Mouse (Mus musculus) MEL-GATA-1-ER (cell line): Measurements from ENCODE around the gene Ywhab.
A peak's percentile ranks its signal among the peaks of the same experiment; 100 is the strongest.

Experiments
- DNase-seq: peaks from one replicate; pipeline ENCODE4 v3.0.0-alpha.2; 2012; ENCODE audit warnings: low read depth; ENCODE audit errors: extremely low read depth

Ywhab gene

GRCm38 (mm10) chr2:164007987-164008545, 13.3 kb downstream of the Ywhab start:
- DNase-seq, result no peak

- no peak for DNase-seq
Observed at GRCm38 (mm10) chr2:164009227-164009626, 14.5 kb downstream of the Ywhab start.

DNA sequence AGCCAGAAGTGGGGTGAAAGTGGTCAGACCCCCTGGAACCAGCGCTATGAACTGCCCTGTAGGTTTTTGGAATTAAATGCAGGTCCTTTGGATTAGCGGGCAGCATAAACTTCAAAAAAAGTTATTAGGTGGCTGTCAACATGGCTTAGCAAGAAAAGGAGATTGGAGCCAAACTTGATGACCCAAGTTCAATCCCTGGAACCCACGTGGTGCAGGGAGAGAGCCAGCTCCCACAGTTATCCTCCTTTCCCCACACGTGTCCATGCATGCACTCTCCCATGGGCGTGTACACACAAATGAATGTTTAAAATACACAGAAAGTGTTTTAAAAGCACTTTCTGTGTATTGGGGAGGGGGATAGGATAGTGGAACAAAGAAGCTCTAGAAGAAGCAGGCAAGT, 15.7 kb downstream of the Ywhab start:
- DNase-seq, result no peak

GRCm38 (mm10) chr2:164010944-164011343, 16.2 kb downstream of the Ywhab start:
- DNase-seq, result no peak

DNA sequence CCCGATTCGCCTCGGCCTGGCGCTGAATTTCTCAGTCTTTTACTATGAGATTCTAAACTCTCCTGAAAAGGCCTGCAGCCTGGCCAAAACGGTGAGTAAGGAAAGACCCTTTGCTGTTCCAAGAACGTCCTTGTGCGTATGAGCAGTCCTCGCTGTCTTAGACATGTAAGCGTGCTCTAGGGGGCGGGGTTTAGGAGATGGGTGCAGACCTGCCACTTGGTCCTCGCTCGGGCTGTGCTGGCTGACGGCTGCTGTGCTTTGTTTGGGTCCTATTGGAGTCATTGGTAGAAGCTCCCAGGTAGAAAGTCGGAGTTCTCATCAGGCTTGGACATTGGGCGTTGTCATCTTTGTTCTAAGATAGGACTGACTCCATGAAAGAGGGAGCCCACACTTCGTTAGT, 20.5 kb downstream of the Ywhab start:
- no peak for DNase-seq

DNA sequence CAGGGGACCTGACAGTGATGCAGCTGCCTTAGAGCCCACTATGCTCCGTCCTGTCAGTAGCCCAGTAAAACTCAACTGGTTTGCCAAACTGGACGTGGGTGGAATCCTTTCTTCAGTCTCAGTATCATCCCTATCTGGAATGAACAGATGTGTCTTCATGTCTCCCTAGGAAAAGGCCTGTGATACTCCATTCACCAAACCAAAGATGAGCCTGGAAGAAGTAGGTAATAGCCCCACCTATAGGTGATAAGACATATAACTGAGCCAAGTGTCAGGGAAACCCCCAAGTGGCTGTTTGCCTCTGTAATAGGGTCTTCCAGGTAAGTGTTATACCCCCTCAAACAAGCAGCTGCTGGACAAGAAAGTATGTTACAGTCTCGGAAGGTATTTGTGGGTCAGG, 24.1 kb downstream of the Ywhab start:
- no peak for DNase-seq

DNA sequence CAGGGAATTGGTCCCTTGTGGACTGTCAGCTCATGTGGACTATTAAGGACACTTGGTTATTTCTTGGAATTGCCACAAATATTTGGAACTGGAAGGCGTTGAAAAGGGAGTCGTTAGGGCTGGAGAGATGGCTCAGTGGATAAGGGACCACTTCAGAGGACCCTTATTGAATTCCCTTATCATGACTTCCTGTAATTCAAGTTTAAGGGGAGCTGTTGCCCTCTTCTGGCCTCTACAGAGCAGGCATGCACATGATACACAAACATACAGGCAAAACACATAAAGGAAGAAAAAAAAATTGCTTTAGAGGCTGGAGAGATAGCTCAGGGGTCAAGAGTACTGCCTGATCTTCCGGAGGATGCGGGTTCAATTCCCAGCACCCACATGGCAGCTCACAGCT, 25.2 kb downstream of the Ywhab start:
- DNase-seq, result no peak

- DNase-seq, result no peak
Observed at GRCm38 (mm10) chr2:164022104-164022503, 27.3 kb downstream of the Ywhab start.

DNA sequence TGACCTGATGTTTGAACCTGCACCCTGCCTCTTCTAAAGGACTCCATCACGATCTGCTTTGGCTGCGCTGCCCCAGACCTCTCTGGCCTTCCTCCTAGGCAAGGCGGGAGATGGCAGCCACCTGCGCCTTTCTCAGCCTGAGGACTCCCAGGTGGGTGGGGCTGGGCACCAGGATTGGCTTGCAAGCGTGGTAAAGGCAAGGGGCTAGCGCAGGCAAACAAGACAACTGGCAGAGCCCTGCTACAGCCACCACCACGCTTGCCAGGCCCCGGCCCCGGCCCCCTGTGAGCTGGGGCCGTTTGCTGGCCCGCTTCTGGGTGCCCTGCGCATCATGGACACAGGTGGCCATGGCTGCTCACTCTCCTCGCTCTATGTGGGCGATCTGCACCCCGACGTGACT, 30.4 kb downstream of the Ywhab start, which contains the start of gene Pabpc1l:
Gene Pabpc1l, plus strand, starts transcription at position 301 of the 400 bp plus-strand sequence.
- DNase-seq, result no peak

- no peak for DNase-seq
Observed at GRCm38 (mm10) chr2:164031147-164031546, 36.4 kb downstream of the Ywhab start.

- DNase-seq, result no peak
Observed at GRCm38 (mm10) chr2:164032973-164033372, 38.2 kb downstream of the Ywhab start.

DNA sequence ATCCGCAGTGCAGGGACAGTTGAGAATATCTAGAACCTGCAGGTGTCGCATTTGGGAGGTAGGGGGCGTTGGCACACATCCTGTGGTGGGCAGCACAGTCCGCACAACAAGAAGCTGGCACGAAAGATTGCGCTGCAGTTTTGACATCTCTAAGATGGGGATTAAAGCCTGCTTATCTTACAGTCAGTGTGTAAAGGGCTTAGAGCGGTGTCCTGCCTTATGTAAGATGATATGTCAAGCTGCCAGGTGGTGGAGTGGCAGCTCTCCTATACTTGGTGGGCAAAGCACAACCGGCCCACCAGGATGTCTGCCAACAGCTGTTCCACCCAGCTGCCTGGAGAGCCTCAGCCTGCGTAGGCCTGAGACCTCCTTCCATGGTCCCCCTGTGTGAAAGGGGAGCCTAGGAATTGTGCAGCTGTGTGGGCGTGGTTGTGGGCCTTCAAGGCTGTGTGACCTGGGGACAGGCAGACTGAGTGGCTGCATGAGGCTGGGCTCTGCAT, 41.8 kb downstream of the Ywhab start:
- DNase-seq, result peak; percentile 32

DNA sequence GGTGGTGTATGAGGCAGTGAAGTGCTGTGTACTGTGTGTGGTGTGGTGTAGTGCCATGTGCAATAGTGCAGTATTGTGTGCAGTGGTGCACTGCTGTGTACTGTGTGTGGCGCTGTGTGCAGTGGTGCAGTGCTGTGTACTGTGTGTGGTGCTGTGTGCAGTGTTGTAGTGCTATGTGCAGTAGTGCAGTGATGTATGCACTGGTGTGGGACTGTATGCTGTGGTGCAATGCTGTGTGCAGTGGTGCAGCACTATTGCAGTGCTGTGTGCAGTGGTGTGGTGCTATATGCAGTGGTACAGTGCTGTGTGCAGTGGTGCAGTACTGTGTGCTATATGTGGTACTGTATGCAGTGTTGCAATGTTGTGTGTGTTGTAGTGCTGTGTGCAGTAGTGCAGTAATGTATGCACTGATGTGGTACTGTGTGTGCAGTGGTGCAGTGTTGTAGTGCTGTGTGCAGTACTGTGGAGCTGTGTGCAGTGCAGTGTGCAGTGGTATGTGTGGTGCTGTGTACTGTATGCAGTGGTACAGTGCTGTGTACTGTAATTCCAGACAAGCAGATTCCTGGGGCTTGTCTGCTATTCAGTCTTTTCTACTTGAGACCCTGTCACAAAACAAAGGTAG, 43.8 kb downstream of the Ywhab start:
- no peak for DNase-seq

DNA sequence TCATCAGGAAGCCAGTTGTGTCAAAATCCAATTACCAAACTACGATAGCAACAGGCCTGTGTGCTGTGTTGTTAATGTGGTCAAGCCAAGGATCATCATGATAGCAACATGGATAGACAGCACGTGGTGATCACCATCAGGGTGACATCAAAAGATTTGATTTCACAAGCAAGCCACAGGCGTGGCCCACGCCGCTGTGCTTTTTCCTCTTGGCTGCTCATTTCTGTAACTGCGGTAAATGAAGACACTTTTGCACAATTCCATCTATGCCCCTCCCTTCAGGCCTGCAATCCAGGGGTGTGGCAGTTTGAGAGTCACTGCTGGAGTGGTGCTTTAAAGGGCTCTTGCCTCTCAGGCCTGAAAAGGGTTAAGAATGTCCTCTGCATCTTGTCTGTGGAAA, 46.2 kb downstream of the Ywhab start:
- DNase-seq, result no peak

- no peak for DNase-seq
Observed at GRCm38 (mm10) chr2:164041523-164041922, 46.8 kb downstream of the Ywhab start.

DNA sequence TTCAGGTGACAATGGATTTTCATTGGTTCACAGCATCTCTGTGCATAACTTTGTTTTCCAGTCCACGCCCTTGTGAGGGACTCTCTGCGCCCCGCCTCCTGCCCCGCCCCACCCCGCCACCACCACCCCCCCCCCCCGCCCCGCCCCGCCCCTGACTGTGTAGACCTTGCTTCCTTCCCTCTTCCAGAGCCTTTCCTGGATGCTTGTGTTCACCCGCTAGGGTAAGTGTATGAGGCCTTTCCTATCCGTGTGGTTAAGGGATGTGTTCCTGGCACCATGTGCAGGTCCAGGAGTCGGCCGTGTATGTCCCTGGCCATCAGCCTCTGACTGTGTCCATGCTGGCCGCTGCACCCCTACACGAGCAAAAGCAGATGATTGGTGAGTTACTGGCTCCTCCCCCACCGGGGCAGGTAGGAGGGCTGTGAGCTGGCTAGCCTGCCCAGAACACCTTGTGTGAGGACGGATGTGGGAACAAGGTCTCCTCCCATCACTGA, 52.5 kb downstream of the Ywhab start:
- DNase-seq, result peak; percentile 41

DNA sequence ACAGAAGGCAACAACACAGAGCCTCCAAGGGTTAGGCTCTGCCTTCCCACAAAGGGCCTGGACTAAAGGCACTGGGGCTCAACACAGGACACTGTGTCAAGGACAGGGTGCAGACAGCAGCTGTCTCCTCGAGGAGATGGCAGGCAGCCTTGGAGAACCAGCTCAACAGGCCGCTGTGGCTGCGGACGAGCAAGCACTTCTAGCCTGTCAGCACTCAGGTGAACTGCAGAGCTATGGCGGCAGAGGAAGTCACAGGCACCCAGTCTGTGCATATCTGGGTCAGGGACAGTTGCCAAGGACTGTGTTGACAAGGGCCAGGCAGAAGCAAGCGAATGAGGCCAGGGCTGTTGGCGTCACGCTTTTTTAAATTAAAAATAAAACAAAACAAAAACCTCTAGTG, 59.0 kb downstream of the Ywhab start:
- DNase-seq, result no peak

DNA sequence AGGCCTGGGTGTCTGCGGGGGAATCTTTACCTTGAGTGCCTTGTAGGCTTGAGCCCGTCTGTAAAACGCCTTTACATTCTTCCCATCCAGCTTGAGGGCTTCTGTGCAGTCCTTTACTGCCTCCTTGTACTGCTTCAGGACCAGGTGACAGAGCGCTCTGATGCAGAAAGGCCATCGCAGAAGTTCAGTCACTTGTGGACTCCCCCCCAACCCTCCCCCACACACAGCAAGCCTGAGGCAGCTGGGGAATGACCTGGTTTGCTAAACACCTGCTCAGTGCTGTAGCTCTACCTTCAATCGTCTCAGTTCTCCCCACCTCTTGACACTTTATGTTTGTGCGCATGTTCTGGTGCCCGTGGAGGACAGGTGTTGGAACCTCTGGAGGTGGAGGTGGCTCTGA, 59.9 kb downstream of the Ywhab start:
- DNase-seq, result no peak

DNA sequence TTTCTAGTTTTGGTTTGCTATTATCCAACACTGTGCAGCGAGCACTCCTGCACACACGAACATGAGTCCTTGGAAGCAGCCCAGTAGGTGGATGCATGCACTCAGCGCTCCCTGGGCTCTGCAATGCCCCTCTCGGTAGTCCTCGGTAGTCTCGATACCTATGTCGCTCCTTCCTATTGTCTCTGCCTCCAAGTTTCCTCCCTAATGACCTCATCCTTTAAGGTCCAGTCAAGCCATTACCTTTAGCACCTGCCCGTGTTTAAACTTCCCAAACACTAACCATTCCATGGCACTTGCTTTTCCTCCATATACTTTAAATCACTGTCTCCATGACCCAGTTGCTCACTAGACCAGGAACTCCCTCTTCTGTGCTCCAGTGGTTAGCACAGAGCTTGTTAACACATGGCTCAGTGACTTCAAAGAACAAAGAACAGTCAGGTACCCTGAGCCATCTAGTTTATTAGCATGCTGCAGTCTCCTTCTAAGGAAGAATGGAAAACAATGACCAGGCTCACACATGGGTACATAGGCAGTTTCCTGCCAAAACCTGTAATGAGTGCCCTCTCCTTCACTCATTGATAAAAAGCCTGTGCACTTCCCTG, 65.0 kb downstream of the Ywhab start:
- DNase-seq, result no peak
